Mouse (Mus musculus): ENCODE results near the gene Gm42372.

Gene Gm42372

GRCm38 (mm10) chr7:16959539-16960187 is 23.2 kb upstream of the Gm42372 start, which contains the start of gene Pnmal1:
TSS of gene Pnmal1 (plus strand) at chr7:16959679.
- DNase-seq (ENCODE audit: low read depth, low spot score) = no peak

GRCm38 (mm10) chr7:16961678-16962077 is 21.2 kb upstream of the Gm42372 start:
- no peak for DNase-seq (ENCODE audit: low read depth, low spot score)

- DNase-seq (ENCODE audit: low read depth, low spot score) = no peak
Observed at GRCm38 (mm10) chr7:16968414-16968813, 14.5 kb upstream of the Gm42372 start.

GRCm38 (mm10) chr7:16971160-16971559 is 11.7 kb upstream of the Gm42372 start:
- no peak for DNase-seq (ENCODE audit: low read depth, low spot score)

- peak; percentile 24 for DNase-seq (ENCODE audit: low read depth, low spot score)
Observed at GRCm38 (mm10) chr7:16974018-16974417, 8.9 kb upstream of the Gm42372 start.

- DNase-seq (ENCODE audit: low read depth, low spot score) = no peak
Observed at GRCm38 (mm10) chr7:16976298-16976697, 6.6 kb upstream of the Gm42372 start.

DNA sequence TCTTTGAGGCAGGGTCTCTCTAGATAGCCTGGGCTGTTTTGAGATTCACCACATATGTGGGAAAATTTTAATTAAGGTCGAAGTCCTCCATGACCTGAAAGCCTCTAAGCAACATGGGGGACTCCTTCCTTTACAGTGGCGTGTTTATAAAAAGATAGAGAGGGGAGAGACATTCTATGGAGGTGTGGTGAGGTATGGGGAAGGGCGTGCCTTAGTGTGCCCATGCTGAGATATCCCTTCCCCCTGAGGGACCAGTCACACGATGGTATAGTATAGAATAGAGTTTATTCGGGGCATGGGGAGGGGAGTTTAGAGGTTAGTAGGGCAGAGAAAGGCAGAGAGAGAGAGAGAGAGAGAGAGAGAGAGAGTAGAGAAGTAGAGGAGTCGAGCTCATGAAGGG is 4.7 kb upstream of the Gm42372 start:
- DNase-seq (ENCODE audit: low read depth, low spot score) = no peak

DNA sequence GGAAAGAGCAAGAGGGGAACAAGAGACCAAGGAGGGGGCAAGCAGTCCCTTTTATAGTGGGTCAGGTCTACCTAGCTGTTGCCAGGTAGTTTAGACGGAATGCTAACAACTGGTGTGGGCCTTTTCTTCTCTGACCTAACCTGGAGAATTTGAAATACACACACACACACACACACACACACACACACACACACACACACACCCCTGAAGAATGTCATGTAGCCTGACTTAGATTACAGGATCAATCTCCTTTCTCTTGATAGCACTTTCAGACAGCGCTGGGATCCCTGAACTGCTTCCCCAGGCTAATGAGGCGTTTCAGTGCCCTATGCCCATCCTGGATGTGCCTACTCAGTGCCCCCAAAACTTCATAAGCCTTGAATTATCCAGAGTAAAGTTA is 4.3 kb upstream of the Gm42372 start:
- DNase-seq (ENCODE audit: low read depth, low spot score) = no peak

- peak; percentile 15 for DNase-seq (ENCODE audit: low read depth, low spot score)
Observed at GRCm38 (mm10) chr7:16980348-16980747, 2.5 kb upstream of the Gm42372 start.

DNA sequence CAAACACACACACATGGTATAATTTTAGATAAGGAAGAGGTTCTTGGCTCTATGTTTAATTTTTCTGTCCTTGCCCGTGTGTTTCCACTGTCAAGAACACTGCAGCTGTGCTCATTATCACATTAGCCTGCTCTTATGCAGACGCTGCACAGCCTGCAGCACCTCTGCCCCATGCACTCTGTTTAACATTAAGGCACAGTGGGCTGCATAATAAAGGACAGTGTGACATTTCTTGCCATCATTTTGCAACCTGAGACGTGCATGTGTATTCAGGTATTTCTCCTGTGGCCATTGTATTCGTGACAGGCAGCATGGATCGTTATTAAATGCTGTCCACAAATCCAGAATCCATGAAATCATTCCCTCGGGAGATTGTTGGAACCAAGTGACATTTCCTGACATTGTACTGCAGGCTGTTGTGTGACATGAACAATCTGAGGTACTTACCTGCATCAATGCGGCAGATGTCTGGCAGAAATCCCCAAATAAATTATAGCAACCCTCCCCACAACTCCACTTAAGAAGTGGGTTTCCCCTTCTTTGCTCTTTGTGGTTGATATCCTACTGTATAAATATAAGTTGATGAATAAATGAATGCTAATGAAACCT is 4.8 kb downstream of the Gm42372 start:
- DNase-seq (ENCODE audit: low read depth, low spot score) = no peak

DNA sequence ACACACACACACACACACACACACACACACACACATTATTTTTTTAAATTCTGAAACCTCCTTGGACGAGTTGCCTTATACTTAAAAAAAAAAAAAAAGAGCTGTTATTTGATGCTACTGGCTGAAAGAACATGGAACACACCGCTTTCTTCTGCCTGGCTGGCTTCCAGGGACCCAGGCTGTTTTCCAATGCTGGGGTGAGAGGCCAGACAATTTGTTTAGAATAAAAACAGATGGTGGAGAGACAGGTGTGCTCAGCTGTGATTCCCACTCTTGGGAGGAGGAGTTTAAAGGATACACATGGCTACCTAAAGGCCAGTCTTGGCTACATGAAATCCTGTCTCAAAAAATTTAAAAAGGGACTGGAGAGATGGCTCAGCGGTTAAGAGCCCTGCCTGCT is 5.5 kb downstream of the Gm42372 start:
- DNase-seq (ENCODE audit: low read depth, low spot score) = peak; percentile 15

- no peak for DNase-seq (ENCODE audit: low read depth, low spot score)
Observed at GRCm38 (mm10) chr7:16990006-16990744, 7.3 kb downstream of the Gm42372 start.

DNA sequence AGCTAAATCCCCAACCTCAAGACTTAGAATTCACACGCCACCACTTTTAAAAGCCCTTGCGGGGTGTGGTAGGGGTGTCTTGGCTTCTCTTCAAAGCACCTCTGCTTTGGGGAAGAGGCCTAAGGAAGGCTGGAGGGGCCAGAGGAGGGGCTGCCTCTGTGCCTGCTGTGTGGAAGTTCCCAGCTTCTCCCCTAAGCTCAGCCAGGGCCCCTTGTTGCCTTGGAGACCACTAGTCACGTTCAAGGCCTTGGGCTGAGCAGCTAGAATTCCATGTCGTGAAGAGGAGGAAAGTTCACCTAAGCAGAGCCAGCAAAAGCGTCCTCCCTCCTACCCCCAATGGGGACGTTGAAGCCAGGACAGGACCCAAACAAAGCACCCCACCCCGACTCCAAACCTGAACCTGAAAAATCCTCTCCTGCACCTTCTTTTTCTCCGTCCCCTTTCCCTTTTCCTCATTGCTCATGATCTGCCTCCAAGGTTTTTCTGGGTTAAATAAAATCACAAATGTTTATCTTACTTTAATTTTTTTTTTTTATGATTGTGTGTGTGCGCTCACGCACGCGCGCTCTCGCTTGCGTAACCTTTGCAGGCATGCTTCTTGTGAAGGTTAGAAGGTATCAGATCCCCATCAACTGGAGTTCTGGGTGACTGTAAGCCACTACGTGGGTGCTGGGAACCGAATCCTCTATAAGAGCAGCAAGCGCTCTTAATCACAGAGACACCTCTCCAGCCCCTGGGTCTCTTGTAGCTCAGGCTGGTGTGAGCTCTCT is 9.0 kb downstream of the Gm42372 start:
- no peak for DNase-seq (ENCODE audit: low read depth, low spot score)

GRCm38 (mm10) chr7:16992451-16992807 is 9.5 kb downstream of the Gm42372 start, which contains the start of gene Ccdc8:
TSS of gene Ccdc8 (plus strand) at chr7:16992708.
- no peak for DNase-seq (ENCODE audit: low read depth, low spot score)

DNA sequence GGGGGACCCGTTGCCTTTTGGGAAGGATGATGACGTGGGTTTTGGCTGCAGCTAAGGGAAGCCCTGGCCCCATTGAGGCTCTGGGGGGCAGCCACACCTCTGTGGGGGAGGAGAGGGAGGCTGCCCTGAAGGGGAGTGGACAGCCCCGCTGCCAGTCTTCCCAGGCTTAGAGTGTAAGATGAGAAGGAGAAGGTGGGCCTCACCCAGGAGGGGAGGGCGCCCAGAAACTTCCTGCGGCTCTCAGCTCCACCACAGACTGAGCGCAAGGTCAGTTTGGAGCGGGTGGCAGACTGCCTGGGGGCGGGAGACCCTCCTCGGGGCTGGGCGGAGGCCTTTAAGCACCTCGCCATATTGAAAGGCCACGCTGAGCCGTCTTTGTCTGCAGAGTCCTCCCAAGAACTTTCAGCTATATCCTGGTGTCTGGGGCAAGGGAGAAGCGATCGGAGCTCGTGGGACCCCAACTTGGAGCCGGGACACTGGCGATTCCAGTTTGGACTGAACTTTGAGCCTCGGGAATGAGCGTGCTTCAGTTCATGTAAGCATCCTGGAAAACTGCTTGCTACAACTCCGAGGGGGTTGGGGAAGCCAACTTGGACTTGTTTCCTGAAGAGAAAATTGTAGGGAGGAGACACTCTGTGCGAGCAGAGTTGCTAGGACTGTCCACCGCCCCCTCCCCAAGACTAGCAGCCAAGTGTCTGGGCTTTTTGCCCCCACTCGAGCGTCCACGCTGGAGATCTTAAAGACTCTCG is 10.9 kb downstream of the Gm42372 start:
- DNase-seq (ENCODE audit: low read depth, low spot score) = peak; percentile 27

DNA sequence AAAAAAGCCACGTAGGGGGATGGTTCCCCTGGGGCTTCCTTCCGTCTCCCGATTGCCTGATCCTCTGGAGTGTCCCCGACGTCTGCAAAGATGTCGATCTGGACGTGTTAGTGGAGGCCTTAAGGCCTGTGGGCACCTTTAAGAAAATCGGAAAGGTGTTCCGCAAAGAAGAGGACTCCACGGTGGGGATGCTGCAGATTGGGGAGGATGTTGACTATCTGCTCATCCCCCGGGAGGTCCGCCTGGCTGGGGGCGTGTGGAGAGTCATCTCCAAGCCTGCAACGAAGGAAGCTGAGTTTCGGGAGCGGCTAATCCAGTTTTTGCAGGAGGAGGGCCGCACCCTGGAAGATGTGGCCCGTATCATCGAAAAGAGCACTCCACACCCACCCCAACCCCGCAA is 11.5 kb downstream of the Gm42372 start:
- no peak for DNase-seq (ENCODE audit: low read depth, low spot score)

GRCm38 (mm10) chr7:16995345-16995744 is 12.5 kb downstream of the Gm42372 start:
- DNase-seq (ENCODE audit: low read depth, low spot score) = no peak

GRCm38 (mm10) chr7:16999233-16999632 is 16.3 kb downstream of the Gm42372 start:
- DNase-seq (ENCODE audit: low read depth, low spot score) = no peak

DNA sequence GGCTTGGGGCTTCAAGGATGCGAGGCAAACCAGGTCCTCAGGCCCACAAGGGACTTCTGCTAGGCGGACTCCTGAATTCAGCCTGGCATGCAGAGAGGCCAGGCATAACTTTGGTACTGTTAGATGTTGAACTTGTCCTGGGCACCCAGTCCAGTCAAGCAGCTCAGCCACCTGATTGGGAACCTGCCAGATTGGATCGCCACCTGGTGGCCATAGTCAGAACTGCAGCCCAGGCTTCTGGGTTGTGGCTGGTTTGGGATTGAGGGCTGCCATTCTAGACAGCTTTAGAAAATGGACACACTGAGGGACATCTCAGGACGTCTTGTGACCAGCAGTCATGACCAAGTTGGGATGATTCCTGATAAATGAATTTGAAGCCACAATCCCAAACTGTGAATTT is 16.8 kb downstream of the Gm42372 start:
- peak; percentile 76 for DNase-seq (ENCODE audit: low read depth, low spot score)

DNA sequence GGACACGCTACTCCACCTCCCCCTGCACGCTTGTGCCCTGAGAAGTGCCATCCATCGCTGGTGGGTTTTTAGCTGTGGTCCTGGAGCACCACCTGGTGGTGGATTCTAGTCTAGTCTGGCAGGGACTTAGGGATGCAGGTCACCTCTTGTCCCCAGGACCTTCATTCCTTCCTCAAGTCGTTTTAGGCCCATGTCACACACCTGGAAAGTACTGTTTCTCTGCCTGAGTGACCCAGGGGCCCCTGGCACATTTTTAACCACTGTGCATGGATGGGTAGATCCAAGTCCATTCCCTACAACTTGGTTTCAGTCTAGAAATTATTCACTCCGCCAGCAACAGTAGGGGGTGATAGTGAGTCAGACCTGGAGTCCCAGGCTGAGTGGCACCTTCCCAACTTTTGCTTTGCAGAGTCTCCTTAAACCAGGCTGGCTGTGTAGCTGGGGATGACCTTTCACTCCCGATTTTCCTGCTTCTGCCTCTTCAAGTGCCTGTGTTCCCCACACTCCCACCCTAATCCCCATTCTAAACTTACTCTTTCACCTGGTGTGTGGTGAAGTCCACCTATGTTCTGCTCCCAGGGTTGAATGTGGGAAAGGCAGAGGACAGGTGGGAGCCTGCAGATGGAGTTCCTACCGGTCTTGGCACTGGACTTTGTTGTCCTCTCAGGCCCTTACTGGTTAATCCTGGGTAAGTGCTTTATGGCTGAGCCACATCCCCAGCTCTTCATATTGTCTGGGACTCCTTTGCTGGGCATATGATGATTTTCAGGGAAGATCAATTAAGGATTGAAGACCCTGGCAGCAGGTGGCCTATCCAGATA is 19.7 kb downstream of the Gm42372 start:
- DNase-seq (ENCODE audit: low read depth, low spot score) = peak; percentile 87

Data from 3T3-L1 (cell line).